In the genomic region with DNA sequence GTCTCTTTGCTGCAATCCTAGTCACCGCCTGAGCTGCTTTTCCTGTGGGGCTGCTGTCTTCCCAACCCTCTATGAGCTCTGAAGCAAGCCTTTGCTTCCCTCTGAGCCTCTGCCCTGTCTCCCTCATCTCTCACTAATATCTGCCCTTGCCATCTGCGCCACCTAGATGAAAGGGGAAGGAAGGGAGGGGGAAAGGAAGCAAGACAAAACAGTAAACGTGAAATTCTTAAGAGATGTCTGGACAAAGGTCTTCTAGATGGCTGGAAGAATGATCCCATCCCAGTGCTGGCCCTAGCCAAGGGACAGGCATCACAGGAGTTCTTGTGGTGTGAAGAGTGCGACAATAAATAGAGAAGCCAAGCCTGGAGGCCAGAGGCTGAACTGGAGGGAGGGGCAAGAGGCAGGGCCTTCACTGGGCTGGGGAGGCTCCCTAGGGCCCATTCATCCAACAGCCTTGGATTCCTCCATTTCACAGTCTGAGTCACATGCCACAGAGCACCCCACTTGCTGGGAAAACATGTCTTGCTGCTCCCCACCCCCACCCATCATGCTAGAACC, we compare ENCODE assay signal across 11 mouse cellular contexts. TPM values are rescaled to one million over a fixed set of nuclear protein-coding genes. Genes with fewer than 3 reads are reported as not detected.
DNase-seq lines count a peak whose midpoint lies in the region; ATAC-seq and TF ChIP-seq lines count a peak whose summit lies in the region.
"Had no signal": no experiment of that assay in that cellular context is flagged by ENCODE, and none has a peak within 500 bp of the region (broad histone marks: within the 10 kb centered on the region; RNA-seq: fewer than 3 reads in every experiment).

No protein-coding gene starts in this region.

- no peaks in the 10 kb centered on the region for H3K36me3 ChIP-seq in heart, adult 2 months (ENCODE audit: control insufficient read depth, insufficient read depth, low read length)
- H3K36me3 ChIP-seq in hindbrain, embryonic 13.5 days = no peaks in the 10 kb centered on the region
- H3K36me3 ChIP-seq in limb, embryonic 14.5 days (ENCODE audit: control insufficient read depth, insufficient read depth, low read length) = no peaks in the 10 kb centered on the region
- H3K36me3 ChIP-seq in forebrain, embryonic 14.5 days (ENCODE audit: control insufficient read depth, insufficient read depth, low read length) = no peaks in the 10 kb centered on the region
- H3K36me3 ChIP-seq: limb, embryonic 15.5 days; stomach, embryonic 15.5 days had no signal

- WGBS in heart, adult 2 months = 36% methylated on average over 4 of the region's 4 CpGs
- 47% methylated on average over 4 of the region's 4 CpGs for WGBS in hindbrain, embryonic 13.5 days
- 33% methylated on average over 4 of the region's 4 CpGs for WGBS in limb, embryonic 14.5 days
- 46% methylated on average over 4 of the region's 4 CpGs for WGBS in forebrain, embryonic 14.5 days

- no peaks in the 10 kb centered on the region for H3K9me3 ChIP-seq in hindbrain, embryonic 13.5 days
- no peaks in the 10 kb centered on the region for H3K9me3 ChIP-seq in limb, embryonic 14.5 days (ENCODE audit: control insufficient read depth, low read length)
- H3K9me3 ChIP-seq in forebrain, embryonic 14.5 days (replicated peaks; ENCODE audit: control insufficient read depth, low read length) = no peaks in the 10 kb centered on the region
- H3K9me3 ChIP-seq: limb, embryonic 15.5 days; stomach, embryonic 15.5 days had no signal

- no peaks in the 10 kb centered on the region for H3K79me2 ChIP-seq in heart, adult 2 months (replicated peaks; ENCODE audit: control insufficient read depth, insufficient read depth, low read length)

- ATAC-seq in hindbrain, embryonic 13.5 days (ENCODE audit: low FRiP score) = no peak
- no peak for ATAC-seq in limb, embryonic 14.5 days (ENCODE audit: low FRiP score, low read depth)
- no peak for ATAC-seq in forebrain, embryonic 14.5 days

- H3K4me2 ChIP-seq in hindbrain, embryonic 13.5 days = no peak overlapping the region
- no peak overlapping the region for H3K4me2 ChIP-seq in limb, embryonic 14.5 days (replicated peaks; ENCODE audit: low read depth, low read length, severe bottlenecking)
- H3K4me2 ChIP-seq in forebrain, embryonic 14.5 days (ENCODE audit: low read length) = no peak overlapping the region
- H3K4me2 ChIP-seq: limb, embryonic 15.5 days had no signal

- no peak for TF ChIP-seq EP300 in heart, adult 2 months (IDR thresholded peaks at IDR 0.05; ENCODE audit: insufficient read depth, low read depth, low read length)

- intact Hi-C loops in heart, adult 2 months (cut with DNase I) = no loop called here
- intact Hi-C loops in heart, postnatal 10 days (cut with DNase I) = no loop called here

- H3K27me3 ChIP-seq in heart, adult 2 months (ENCODE audit: control insufficient read depth, insufficient read depth, low read length) = no peaks in the 10 kb centered on the region
- H3K27me3 ChIP-seq in hindbrain, embryonic 13.5 days = no peaks in the 10 kb centered on the region
- no peaks in the 10 kb centered on the region for H3K27me3 ChIP-seq in limb, embryonic 14.5 days (ENCODE audit: control insufficient read depth, insufficient read depth, low read length)
- H3K27me3 ChIP-seq in forebrain, embryonic 14.5 days (replicated peaks; ENCODE audit: control insufficient read depth, insufficient read depth, low read length) = no peaks in the 10 kb centered on the region
- H3K27me3 ChIP-seq: stomach, embryonic 15.5 days had no signal

- peak; percentile 75 to 80 for DNase-seq in heart, adult 2 months
- no peak for DNase-seq in heart, postnatal 10 days
- DNase-seq in adrenal gland, adult 8-10 months = peak; percentile 84
- DNase-seq in limb, embryonic 14.5 days (ENCODE audit: low spot score) = no peak
- no peak for DNase-seq in spleen, postnatal 36 days (ENCODE audit: low spot score in 2 of 2)
- DNase-seq in retina, embryonic 14.5 days (ENCODE audit: low spot score) = no peak
- DNase-seq in forebrain, embryonic 14.5 days (ENCODE audit: low spot score) = no peak

- TF ChIP-seq POLR2A in heart, adult 2 months (IDR thresholded peaks at IDR 0.05; ENCODE audit: insufficient read depth, low read depth, low read length) = peak; percentile 39
- no peak for TF ChIP-seq POLR2A in limb, embryonic 14.5 days (IDR thresholded peaks at IDR 0.05; ENCODE audit: borderline replicate concordance, extremely low read depth, insufficient read depth, insufficient read length)

- peak overlapping the region; percentile 92 for H3K27ac ChIP-seq in heart, adult 2 months
- peak overlapping the region; percentile 27; the same call in 1 of the 2 replicates for H3K27ac ChIP-seq in hindbrain, embryonic 13.5 days
- H3K27ac ChIP-seq in limb, embryonic 14.5 days (replicated peaks; ENCODE audit: low read depth, low read length) = 0 out of 2 replicates have a peak overlapping the region, but pooled peaks have one; percentile 4
- H3K27ac ChIP-seq in forebrain, embryonic 14.5 days (ENCODE audit: low read depth, low read length) = no peak overlapping the region

- peak; percentile 38 for TF ChIP-seq CTCF in heart, adult 2 months (IDR thresholded peaks at IDR 0.05)

- no peak overlapping the region; the same call in 1 of the 2 replicates for H3K4me3 ChIP-seq in heart, adult 2 months
- H3K4me3 ChIP-seq in hindbrain, embryonic 13.5 days = no peak overlapping the region
- H3K4me3 ChIP-seq in limb, embryonic 14.5 days (replicated peaks; ENCODE audit: low read length) = no peak overlapping the region
- H3K4me3 ChIP-seq in forebrain, embryonic 14.5 days (ENCODE audit: low read depth, low read length) = no peak overlapping the region
- H3K4me3 ChIP-seq: limb, embryonic 15.5 days; stomach, embryonic 15.5 days had no signal

- H3K4me1 ChIP-seq in heart, adult 2 months (ENCODE audit: control insufficient read depth, insufficient read depth, low read length) = peaks cover 26% of the 10 kb centered on the region
- peaks cover 19% of the 10 kb centered on the region for H3K4me1 ChIP-seq in hindbrain, embryonic 13.5 days (replicated peaks)
- peaks cover 16% of the 10 kb centered on the region for H3K4me1 ChIP-seq in limb, embryonic 14.5 days (ENCODE audit: control insufficient read depth, insufficient read depth, low read length)
- H3K4me1 ChIP-seq in forebrain, embryonic 14.5 days (ENCODE audit: control insufficient read depth, insufficient read depth, low read length) = no peaks in the 10 kb centered on the region
- H3K4me1 ChIP-seq: stomach, embryonic 15.5 days had no signal

- peak overlapping the region; percentile 31 for H3K9ac ChIP-seq in heart, adult 2 months (ENCODE audit: low read depth, low read length)
- H3K9ac ChIP-seq in hindbrain, embryonic 13.5 days = no peak overlapping the region
- no peak overlapping the region for H3K9ac ChIP-seq in limb, embryonic 14.5 days (ENCODE audit: low read depth, low read length, severe bottlenecking)
- H3K9ac ChIP-seq in forebrain, embryonic 14.5 days (ENCODE audit: low read length) = no peak overlapping the region
- H3K9ac ChIP-seq: limb, embryonic 15.5 days; stomach, embryonic 15.5 days had no signal

RNA-seq across cellular contexts. Expression of a gene that starts 4.0 kb away (rescaled TPM):
- total RNA-seq in heart, adult 2 months (2021) = 10 to 100 TPM in 1 of 2 experiments, 1 to 10 TPM in 1; 8.5 to 10.1 TPM
- polyA plus RNA-seq in heart, adult 2 months (2012; rRNA removed) = 11.7 and 14.4 TPM in 2 replicates
- total RNA-seq in heart, postnatal 10 days (2021) = 1 to 10 TPM; 8.0 to 8.7 TPM
- 10 to 100 TPM; 25.3 to 35.2 (median 31.5) TPM for total RNA-seq in adrenal gland, adult 8-10 months (2022)
- polyA plus RNA-seq in hindbrain, embryonic 13.5 days (2015; fragmentation: Nextera tagmentation; extraction: Ambion mirVana) = 5.8 TPM in 2 replicates
- polyA plus RNA-seq in limb, embryonic 14.5 days (2012; rRNA removed) = 4.7 and 5.6 TPM in 2 replicates
- polyA plus RNA-seq in limb, embryonic 14.5 days (2014; fragmentation: Nextera tagmentation; extraction: Ambion mirVana) = 3.1 and 3.2 TPM in 2 replicates
- 3.4 and 4.9 TPM in 2 replicates for polyA plus RNA-seq in forebrain, embryonic 14.5 days (2014; fragmentation: Nextera tagmentation; extraction: Ambion mirVana)

RNA-seq across cellular contexts. Expression of a gene that starts 23.0 kb away (rescaled TPM):
- not detected for total RNA-seq in heart, adult 2 months (2021)
- polyA plus RNA-seq in heart, adult 2 months (2012; rRNA removed) = not detected in 2 replicates
- total RNA-seq in heart, postnatal 10 days (2021) = under 1 TPM in 1 of 2 experiments, not detected in 1; 0.31 TPM
- total RNA-seq in adrenal gland, adult 8-10 months (2022) = not detected
- polyA plus RNA-seq in hindbrain, embryonic 13.5 days (2015; fragmentation: Nextera tagmentation; extraction: Ambion mirVana) = not detected in 2 replicates
- 0.19 TPM in 1 of 2 replicates, not detected in the other for polyA plus RNA-seq in limb, embryonic 14.5 days (2012; rRNA removed)
- polyA plus RNA-seq in limb, embryonic 14.5 days (2014; fragmentation: Nextera tagmentation; extraction: Ambion mirVana) = not detected in 2 replicates
- not detected in 2 replicates for polyA plus RNA-seq in forebrain, embryonic 14.5 days (2014; fragmentation: Nextera tagmentation; extraction: Ambion mirVana)
- total RNA-seq: CH12.LX had no signal
- polyA plus RNA-seq: limb, embryonic 15.5 days; stomach, embryonic 15.5 days had no signal

RNA-seq across cellular contexts. Expression of a gene that starts 56.2 kb away (rescaled TPM):
- not detected for total RNA-seq in heart, adult 2 months (2021)
- polyA plus RNA-seq in heart, adult 2 months (2012; rRNA removed) = not detected in 2 replicates
- total RNA-seq in heart, postnatal 10 days (2021) = not detected
- total RNA-seq in adrenal gland, adult 8-10 months (2022) = not detected
- polyA plus RNA-seq in hindbrain, embryonic 13.5 days (2015; fragmentation: Nextera tagmentation; extraction: Ambion mirVana) = not detected in 2 replicates
- not detected in 2 replicates for polyA plus RNA-seq in limb, embryonic 14.5 days (2012; rRNA removed)
- not detected in 2 replicates for polyA plus RNA-seq in limb, embryonic 14.5 days (2014; fragmentation: Nextera tagmentation; extraction: Ambion mirVana)
- polyA plus RNA-seq in forebrain, embryonic 14.5 days (2014; fragmentation: Nextera tagmentation; extraction: Ambion mirVana) = not detected in 2 replicates
- total RNA-seq: CH12.LX had no signal
- polyA plus RNA-seq: limb, embryonic 15.5 days; stomach, embryonic 15.5 days had no signal

Comparison
In these comparisons a context has a peak if more than half of its experiments do, and no peak if none do; other contexts are left out.
1. DNase-seq: peak in heart, adult 2 months (2 of 2) and adrenal gland, adult 8-10 months (single experiment); none in heart, postnatal 10 days (0 of 2), limb, embryonic 14.5 days (single experiment), spleen, postnatal 36 days (0 of 2), retina, embryonic 14.5 days (single experiment) and forebrain, embryonic 14.5 days (single experiment).